Mouse (Mus musculus) kidney, adult 11 months (tissue): ENCODE measurements at regions not wholly inside any gene's neighbourhood (a gene's known extent, or its start where the extent isn't known, plus 50 kb on each side); places are given as distances from the start of the nearest gene placed in this dataset.

Source experiments
- DNase-seq: peaks from one replicate; pipeline ENCODE4 v3.0.0; 2022

GRCm38 (mm10) chr14:45714311-45714710, 56.4 kb upstream of the Ddhd1 start:
- no peak for DNase-seq

- DNase-seq, result no peak
Measured at GRCm38 (mm10) chr14:45714786-45715185, 56.8 kb upstream of the Ddhd1 start.

GRCm38 (mm10) chr14:45716100-45716499, 58.2 kb upstream of the Ddhd1 start:
- DNase-seq, result no peak

GRCm38 (mm10) chr14:45722887-45723286, 64.9 kb upstream of the Ddhd1 start:
- no peak for DNase-seq

- no peak for DNase-seq
Measured at GRCm38 (mm10) chr14:45724341-45724740, 66.4 kb upstream of the Ddhd1 start.

GRCm38 (mm10) chr14:45734530-45735410, 76.8 kb upstream of the Ddhd1 start:
- DNase-seq, result no peak

- DNase-seq, result no peak
Measured at GRCm38 (mm10) chr14:45737966-45738365, 80.0 kb upstream of the Ddhd1 start.

- no peak for DNase-seq
Measured at GRCm38 (mm10) chr14:45739638-45740037, 81.7 kb upstream of the Ddhd1 start.

- DNase-seq, result no peak
Measured at GRCm38 (mm10) chr14:45740662-45741061, 82.7 kb upstream of the Ddhd1 start.

- DNase-seq, result no peak
Measured at GRCm38 (mm10) chr14:45746176-45746575, 88.2 kb upstream of the Ddhd1 start.

GRCm38 (mm10) chr14:45757376-45757775, 99.4 kb upstream of the Ddhd1 start:
- DNase-seq, result no peak

- no peak for DNase-seq
Measured at GRCm38 (mm10) chr14:45760890-45761680, 103.1 kb upstream of the Ddhd1 start.

- DNase-seq, result no peak
Measured at GRCm38 (mm10) chr14:45764231-45764630, 106.3 kb upstream of the Ddhd1 start.

- DNase-seq, result no peak
Measured at GRCm38 (mm10) chr14:45766582-45766981, 108.6 kb upstream of the Ddhd1 start.

GRCm38 (mm10) chr14:45772665-45773277, 114.8 kb upstream of the Ddhd1 start:
- peak; percentile 44 for DNase-seq

GRCm38 (mm10) chr14:45773326-45773725, 115.4 kb upstream of the Ddhd1 start:
- DNase-seq, result no peak

GRCm38 (mm10) chr14:45781850-45782249, 123.9 kb upstream of the Ddhd1 start:
- DNase-seq, result no peak

- DNase-seq, result no peak
Measured at GRCm38 (mm10) chr14:45794980-45795379, 137.0 kb upstream of the Ddhd1 start.

- DNase-seq, result peak; percentile 43
Measured at GRCm38 (mm10) chr14:45796665-45797319, 138.8 kb upstream of the Ddhd1 start.

GRCm38 (mm10) chr14:45797320-45797696, 139.4 kb upstream of the Ddhd1 start:
- no peak for DNase-seq

- DNase-seq, result no peak
Measured at GRCm38 (mm10) chr14:45799286-45799685, 141.3 kb upstream of the Ddhd1 start.

GRCm38 (mm10) chr14:45805950-45806349, 148.0 kb upstream of the Ddhd1 start:
- no peak for DNase-seq

- DNase-seq, result peak; percentile 17
Measured at GRCm38 (mm10) chr14:45806726-45807280, 148.9 kb upstream of the Ddhd1 start.
